In genomic region chr12:111420946-111421709, GRCm38 (mm10) we compare ENCODE assay signal across 17 mouse cellular contexts. TPM values are rescaled to one million over a fixed set of nuclear protein-coding genes. Genes with fewer than 3 reads are reported as not detected.
A peak's percentile ranks its signal among the peaks of the same experiment; 100 is the strongest.
DNase-seq lines count a peak whose midpoint lies in the region; ATAC-seq lines count a peak whose summit lies in the region.
"Had no signal": no experiment of that assay in that cellular context is flagged by ENCODE, and none has a peak within 500 bp of the region (broad histone marks: within the 10 kb centered on the region; RNA-seq: fewer than 3 reads in every experiment).

No protein-coding gene starts in this region.

- peaks cover 52% of the 10 kb centered on the region for H3K4me1 ChIP-seq in heart, embryonic 12.5 days (replicated peaks)
- H3K4me1 ChIP-seq in lung, embryonic 15.5 days, result peaks cover 52% of the 10 kb centered on the region
- H3K4me1 ChIP-seq in liver, embryonic 15.5 days (replicated peaks), result peaks cover 49% of the 10 kb centered on the region

- no peaks in the 10 kb centered on the region for H3K9me3 ChIP-seq in heart, embryonic 12.5 days (replicated peaks)
- no peaks in the 10 kb centered on the region for H3K9me3 ChIP-seq in lung, embryonic 15.5 days
- no peaks in the 10 kb centered on the region for H3K9me3 ChIP-seq in liver, embryonic 15.5 days (replicated peaks)
- H3K9me3 ChIP-seq: hindbrain, embryonic 10.5 days; limb, embryonic 12.5 days; midbrain, embryonic 10.5 days had no signal

- H3K4me3 ChIP-seq in heart, embryonic 12.5 days, result no peak overlapping the region
- no peak overlapping the region; the same call in 1 of the 2 replicates for H3K4me3 ChIP-seq in lung, embryonic 15.5 days
- peak overlapping the region; percentile 19; the same call in 1 of the 2 replicates for H3K4me3 ChIP-seq in liver, embryonic 15.5 days (replicated peaks)
- H3K4me3 ChIP-seq: gastrocnemius, adult 2 months; hindbrain, embryonic 10.5 days; limb, embryonic 12.5 days; midbrain, embryonic 10.5 days had no signal

- no peak for ATAC-seq in heart, embryonic 12.5 days (ENCODE audit: insufficient number of reproducible peaks, low FRiP score)
- peak; percentile 50 for ATAC-seq in lung, embryonic 15.5 days (ENCODE audit: borderline replicate concordance, extremely low read depth, low FRiP score, low TSS enrichment)
- peak; percentile 13; the same call in 1 of the 2 replicates for ATAC-seq in liver, embryonic 15.5 days (ENCODE audit: insufficient read depth)
- ATAC-seq: forebrain, embryonic 14.5 days had no signal

- no peak overlapping the region for H3K27ac ChIP-seq in heart, embryonic 12.5 days (ENCODE audit: poor library complexity, severe bottlenecking)
- H3K27ac ChIP-seq in lung, embryonic 15.5 days, result peak overlapping the region; percentile 30; the same call in 1 of the 2 replicates
- peak overlapping the region; percentile 62 for H3K27ac ChIP-seq in liver, embryonic 15.5 days (replicated peaks)
- H3K27ac ChIP-seq: gastrocnemius, adult 2 months; hindbrain, embryonic 10.5 days; limb, embryonic 12.5 days; midbrain, embryonic 10.5 days had no signal

- H3K4me2 ChIP-seq in heart, embryonic 12.5 days, result peak overlapping the region; percentile 33
- H3K4me2 ChIP-seq in lung, embryonic 15.5 days, result no peak overlapping the region
- H3K4me2 ChIP-seq in liver, embryonic 15.5 days, result peak overlapping the region; percentile 43
- H3K4me2 ChIP-seq: limb, embryonic 12.5 days had no signal

- DNase-seq in heart, postnatal 25 days (ENCODE audit: low spot score), result no peak
- no peak for DNase-seq in lung, postnatal 14 days
- DNase-seq in NIH3T3 (ENCODE audit: low read depth), result peak; percentile 53
- DNase-seq in frontal cortex, postnatal 10 days (ENCODE audit: low spot score in 2 of 2), result no peak
- DNase-seq in adrenal gland, adult (ENCODE audit: inconsistent age in 2 of 2, low spot score in 1 of 2), result no peak
- DNase-seq: adrenal gland, postnatal 36 days; gastrocnemius, adult 2 months; kidney, adult 11 months; right cerebral cortex, postnatal 14 days; thymus, adult 18-20 months had no signal

- H3K27me3 ChIP-seq in heart, embryonic 12.5 days (replicated peaks), result peaks cover 70% of the 10 kb centered on the region
- peaks cover 44% of the 10 kb centered on the region for H3K27me3 ChIP-seq in lung, embryonic 15.5 days
- peaks cover 97% of the 10 kb centered on the region for H3K27me3 ChIP-seq in liver, embryonic 15.5 days

- 20% methylated on average over 7 of the region's 7 CpGs for WGBS in heart, embryonic 12.5 days
- 19% methylated on average over 7 of the region's 7 CpGs for WGBS in lung, embryonic 15.5 days
- WGBS in liver, embryonic 15.5 days (ENCODE audit: insufficient replicate concordance), result 18% methylated on average over 7 of the region's 7 CpGs

- no peak overlapping the region for H3K9ac ChIP-seq in heart, embryonic 12.5 days
- no peak overlapping the region for H3K9ac ChIP-seq in lung, embryonic 15.5 days
- no peak overlapping the region; the same call in 1 of the 2 replicates for H3K9ac ChIP-seq in liver, embryonic 15.5 days
- H3K9ac ChIP-seq: limb, embryonic 12.5 days had no signal

- intact Hi-C loops in heart, postnatal 25 days (cut with DNase I), result no loop called here

- H3K36me3 ChIP-seq in heart, embryonic 12.5 days, result no peaks in the 10 kb centered on the region
- H3K36me3 ChIP-seq in lung, embryonic 15.5 days, result no peaks in the 10 kb centered on the region
- H3K36me3 ChIP-seq in liver, embryonic 15.5 days (replicated peaks), result 0 out of 2 replicates have a peak, but pooled peaks cover 4% of the 10 kb centered on the region
- H3K36me3 ChIP-seq: hindbrain, embryonic 10.5 days; limb, embryonic 12.5 days; midbrain, embryonic 10.5 days had no signal

RNA-seq across cellular contexts. Expression of gene Exoc3l4, which starts 4.3 kb away (rescaled TPM):
- 8.5 and 10.1 TPM in 2 replicates for polyA plus RNA-seq in heart, embryonic 12.5 days (2016; fragmentation: Nextera tagmentation; extraction: Ambion mirVana)
- total RNA-seq in heart, postnatal 25 days (2021), result 1 to 10 TPM; 1.2 to 2.9 TPM
- 11.7 and 13.5 TPM in 2 replicates for polyA plus RNA-seq in lung, embryonic 15.5 days (2015; fragmentation: Nextera tagmentation; extraction: Ambion mirVana)
- polyA plus RNA-seq in liver, embryonic 15.5 days (2015; fragmentation: Nextera tagmentation; extraction: Ambion mirVana), result 22.5 and 23.5 TPM in 2 replicates

RNA-seq across cellular contexts. Expression of gene Lbhd2, which starts 14.5 kb away (rescaled TPM):
- polyA plus RNA-seq in heart, embryonic 12.5 days (2016; fragmentation: Nextera tagmentation; extraction: Ambion mirVana), result 0.31 TPM in 1 of 2 replicates, not detected in the other
- not detected for total RNA-seq in heart, postnatal 25 days (2021)
- 0.50 and 0.93 TPM in 2 replicates for polyA plus RNA-seq in lung, embryonic 15.5 days (2015; fragmentation: Nextera tagmentation; extraction: Ambion mirVana)
- polyA plus RNA-seq in liver, embryonic 15.5 days (2015; fragmentation: Nextera tagmentation; extraction: Ambion mirVana), result not detected in 2 replicates
- total RNA-seq: gastrocnemius, adult 2 months had no signal
- polyA plus RNA-seq: midbrain, embryonic 10.5 days had no signal

RNA-seq across cellular contexts. Expression of gene Tnfaip2, which starts 21.1 kb away (rescaled TPM):
- 7.4 and 12.0 TPM in 2 replicates for polyA plus RNA-seq in heart, embryonic 12.5 days (2016; fragmentation: Nextera tagmentation; extraction: Ambion mirVana)
- 10 to 100 TPM; 41.7 to 48.7 TPM for total RNA-seq in heart, postnatal 25 days (2021)
- 4.3 and 4.5 TPM in 2 replicates for polyA plus RNA-seq in lung, embryonic 15.5 days (2015; fragmentation: Nextera tagmentation; extraction: Ambion mirVana)
- polyA plus RNA-seq in liver, embryonic 15.5 days (2015; fragmentation: Nextera tagmentation; extraction: Ambion mirVana), result 70.3 and 79.5 TPM in 2 replicates

RNA-seq across cellular contexts. Expression of gene Cdc42bpb, which starts 43.6 kb away (rescaled TPM):
- polyA plus RNA-seq in heart, embryonic 12.5 days (2016; fragmentation: Nextera tagmentation; extraction: Ambion mirVana), result 33.5 and 38.2 TPM in 2 replicates
- 10 to 100 TPM; 57.5 to 60.2 TPM for total RNA-seq in heart, postnatal 25 days (2021)
- polyA plus RNA-seq in lung, embryonic 15.5 days (2015; fragmentation: Nextera tagmentation; extraction: Ambion mirVana), result 31.8 and 32.2 TPM in 2 replicates
- 6.6 and 9.4 TPM in 2 replicates for polyA plus RNA-seq in liver, embryonic 15.5 days (2015; fragmentation: Nextera tagmentation; extraction: Ambion mirVana)
